Mouse (Mus musculus) hindbrain, postnatal 0 days (tissue): ENCODE results near the gene Frk. TPM values are rescaled to one million over a fixed set of nuclear protein-coding genes. Genes with fewer than 3 reads are reported as not detected.
"Not testable (repeated sequence)": the region's sequence is repeated elsewhere in the genome, so short reads cannot be mapped to it uniquely, and the experiment has no call there.

Source experiments
- ATAC-seq: fragments of 200-750 bp; cut with Nextera tagmentation; 2 replicates; pipeline ENCODE4 v1.8.0; 2017; ENCODE audit warnings: mild to moderate bottlenecking, moderate TSS enrichment, moderate library complexity
- DNase-seq: peaks from one replicate; pipeline ENCODE4 v3.0.0-alpha.2; 2015; ENCODE audit warnings: low spot score
- H3K27ac ChIP-seq: fragments of 300-500 bp; sonication (generic); 2 replicates; pipeline ENCODE4 v1.5.1; 2014; ENCODE audit warnings: mild to moderate bottlenecking
- H3K27me3 ChIP-seq: fragments of 300-500 bp; sonication (generic); 2 replicates; pipeline ENCODE4 v1.6.1; 2014; ENCODE audit warnings: low read length, mixed read lengths; ENCODE audit not compliant: insufficient read depth
- H3K36me3 ChIP-seq: fragments of 300-500 bp; sonication (generic); 2 replicates; pipeline ENCODE4 v1.6.1; 2014; ENCODE audit warnings: low read length, mixed read lengths; ENCODE audit not compliant: insufficient read depth
- H3K4me1 ChIP-seq: fragments of 300-500 bp; sonication (generic); 2 replicates; pipeline ENCODE4 v1.6.1; 2014; ENCODE audit warnings: antibody characterized with exemption, low read length, mixed read lengths; ENCODE audit not compliant: insufficient read depth
- H3K4me2 ChIP-seq: fragments of 300-500 bp; sonication (generic); 2 replicates; pipeline ENCODE4 v1.6.1; 2014; ENCODE audit warnings: low read depth, mild to moderate bottlenecking, low read length, moderate library complexity, mixed read lengths
- H3K4me3 ChIP-seq: fragments of 300-500 bp; sonication (generic); 2 replicates; pipeline ENCODE4 v1.5.1; 2014; ENCODE audit warnings: low read length
- H3K9ac ChIP-seq: fragments of 300-500 bp; sonication (generic); replicated peaks from 2 replicates; pipeline ENCODE4 v1.6.1; 2014; ENCODE audit warnings: mild to moderate bottlenecking, low read length, moderate library complexity, mixed read lengths
- H3K9me3 ChIP-seq: fragments of 300-500 bp; sonication (generic); 2 replicates; pipeline ENCODE4 v1.6.1; 2016; ENCODE audit warnings: low read length, mixed read lengths
- CTCF ChIP-seq: IDR thresholded peaks from 2 replicates; pipeline ENCODE4 v1.5.1; 2016; ENCODE audit warnings: antibody characterized with exemption, control low read depth, low read depth
- WGBS: fragments of 180-500 bp; shearing (Covaris S2); extraction: QIAGEN DNeasy Blood & Tissue Kit; methylation state at CpG from one replicate; pipeline ENCODE4 v1.1.7; 2014; 5-methylcytosine and 5-hydroxymethylcytosine counted together
- polyA plus RNA-seq: library from polyadenylated mRNA; unstranded; fragments of >200 nt; fragmentation: Nextera tagmentation; extraction: Ambion mirVana; gene quantifications from 2 replicates; pipeline ENCODE4 v1.2.1, GENCODE M21; 2015
- total RNA-seq: library from RNA; depleted of rRNA; stranded (reverse); fragments of >200 nt; gene quantifications from 2 replicates; pipeline ENCODE4 v1.2.3, GENCODE M21; 2014; rRNA removed

Gene Frk
- total and polyA plus RNA-seq, 2 experiments from 2014 or later, result 0.58 to 0.74 TPM

- Histone ChIP-seq H3K9ac (no peak overlapping the region), H3K27ac (no peak overlapping the region), H3K36me3 (no peaks in the 10 kb centered on the region), H3K4me1 (no peaks in the 10 kb centered on the region), H3K4me3 (no peak overlapping the region), H3K4me2 (no peak overlapping the region), H3K9me3 (no peaks in the 10 kb centered on the region), H3K27me3 (no peaks in the 10 kb centered on the region)
- DNase-seq (no peak), ATAC-seq (no peak)
- TF ChIP-seq CTCF, result no peak
Measured at GRCm38 (mm10) chr10:34615474-34615873, 132.3 kb downstream of the Frk start.

DNA sequence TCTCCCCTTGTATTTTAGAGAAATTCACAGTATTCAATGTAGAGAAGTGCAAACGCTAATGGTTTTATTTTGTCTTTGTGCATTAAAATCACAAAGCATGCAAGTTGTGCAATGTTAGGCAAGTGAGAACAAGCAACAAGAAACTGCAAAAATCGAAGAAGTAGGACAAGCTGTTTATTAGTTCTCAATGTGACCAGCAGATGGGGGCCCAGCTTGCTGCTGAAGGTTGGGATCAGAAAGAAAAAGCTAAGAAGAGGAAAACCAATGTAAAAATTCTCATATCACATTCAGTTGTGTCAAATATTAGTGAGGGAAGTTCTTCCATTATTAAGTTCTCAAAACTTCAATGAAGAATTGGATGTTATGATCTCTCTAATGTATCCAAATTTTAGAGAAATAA is 134.0 kb downstream of the Frk start:
- no peak for ATAC-seq
- Histone ChIP-seq H3K27me3 (no peaks in the 10 kb centered on the region), H3K9ac (no peak overlapping the region), H3K27ac (no peak overlapping the region), H3K4me3 (no peak overlapping the region), H3K36me3 (no peaks in the 10 kb centered on the region), H3K9me3 (no peaks in the 10 kb centered on the region), H3K4me1 (no peaks in the 10 kb centered on the region), H3K4me2 (no peak overlapping the region)
- TF ChIP-seq CTCF, result peak; percentile 73
- peak; percentile 64 for DNase-seq
- 67% methylated on average over 2 of the region's 2 CpGs for WGBS

GRCm38 (mm10) chr10:34618490-34618889 is 135.3 kb downstream of the Frk start:
- no peaks in the 10 kb centered on the region for H3K36me3 ChIP-seq
- ATAC-seq, result no peak
- 73% methylated on average over 3 of the region's 3 CpGs for WGBS

GRCm38 (mm10) chr10:34620540-34620939 is 137.3 kb downstream of the Frk start:
- not testable (repeated sequence) for H3K4me3 ChIP-seq, H3K36me3 ChIP-seq, H3K27me3 ChIP-seq, H3K4me2 ChIP-seq, H3K9me3 ChIP-seq, ATAC-seq, H3K9ac ChIP-seq, H3K27ac ChIP-seq, DNase-seq, H3K4me1 ChIP-seq
- 86% methylated on average over 8 of the region's 8 CpGs for WGBS

More at GRCm38 (mm10) chr10:34618490-34618889, 135.3 kb downstream of the Frk start:
- no peaks in the 10 kb centered on the region for H3K9me3 ChIP-seq
- no peak overlapping the region for H3K4me3 ChIP-seq
- no peaks in the 10 kb centered on the region for H3K27me3 ChIP-seq
- H3K27ac ChIP-seq, result no peak overlapping the region
- H3K4me2 ChIP-seq, result no peak overlapping the region
- no peaks in the 10 kb centered on the region for H3K4me1 ChIP-seq
- no peak overlapping the region for H3K9ac ChIP-seq
- no peak for DNase-seq
- TF ChIP-seq CTCF, result no peak

- Histone ChIP-seq H3K9me3 (no peaks in the 10 kb centered on the region), H3K4me3 (no peak overlapping the region), H3K9ac (no peak overlapping the region), H3K4me2 (no peak overlapping the region), H3K27ac (no peak overlapping the region), H3K4me1 (no peaks in the 10 kb centered on the region), H3K27me3 (no peaks in the 10 kb centered on the region), H3K36me3 (no peaks in the 10 kb centered on the region)
- ATAC-seq (no peak), DNase-seq (no peak)
- WGBS, result 61% methylated on average over 1 of the region's 1 CpGs
- TF ChIP-seq CTCF, result peak; percentile 22; the same call in 1 of the 2 replicates
Measured at GRCm38 (mm10) chr10:34638245-34638644, 155.0 kb downstream of the Frk start.

Other genes with a start within 250 kb of the Frk start
- 75.1 and 81.5 TPM in 2 replicates for gene Tspyl1, start 201.2 kb upstream of the Frk start, total RNA-seq
- 129 and 132 TPM in 2 replicates for gene Tspyl1, start 201.2 kb upstream of the Frk start, polyA plus RNA-seq
- gene Tspyl4, start 186.0 kb upstream of the Frk start, total RNA-seq, result 482 and 493 TPM in 2 replicates
- 400 and 429 TPM in 2 replicates for gene Tspyl4, start 186.0 kb upstream of the Frk start, polyA plus RNA-seq
- gene Col10a1, start 93.4 kb upstream of the Frk start, total RNA-seq, result 0.14 and 1.2 TPM in 2 replicates
- 0.08 and 0.14 TPM in 2 replicates for gene Col10a1, start 93.4 kb upstream of the Frk start, polyA plus RNA-seq
- gene Nt5dc1, start 64.8 kb upstream of the Frk start, total RNA-seq, result 0.50 and 2.0 TPM in 2 replicates
- gene Nt5dc1, start 64.8 kb upstream of the Frk start, polyA plus RNA-seq, result 2.6 and 3.9 TPM in 2 replicates